Mouse (Mus musculus): Measurements from ENCODE around the gene Rbfox1. TPM values are rescaled to one million over a fixed set of nuclear protein-coding genes. Genes with fewer than 3 reads are reported as not detected.

Rbfox1 gene
- polyA plus RNA-seq, 1 experiment = 98.9 TPM

DNA sequence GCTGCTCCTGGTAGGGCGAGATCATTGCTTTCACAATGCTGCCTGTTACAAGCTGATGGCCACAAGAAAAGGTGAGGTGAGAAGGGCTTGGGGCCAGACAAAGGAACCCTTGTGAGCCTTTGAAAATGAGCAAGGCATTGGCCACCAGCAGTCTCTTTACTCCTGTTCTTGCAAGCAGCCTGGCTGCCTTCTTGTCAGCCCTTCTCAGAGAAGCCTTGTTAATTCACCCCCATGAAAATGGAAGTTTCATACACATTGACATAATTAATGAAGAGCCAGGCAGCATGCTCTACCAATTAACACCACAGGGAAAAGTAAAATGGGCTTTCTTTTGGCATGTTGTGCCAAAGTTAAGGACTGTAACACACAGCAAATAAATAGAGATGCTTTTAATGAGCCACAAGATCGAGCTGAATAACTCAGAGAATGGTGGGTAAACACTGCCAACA is 1076.8 kb downstream of the Rbfox1 start:
- peak; percentile 95 for DNase-seq (ENCODE audit: low read depth)
- TF ChIP-seq CTCF (IDR thresholded peaks at IDR 0.05; ENCODE audit: borderline replicate concordance, extremely low read depth, insufficient read depth, insufficient read length) = no peak

DNA sequence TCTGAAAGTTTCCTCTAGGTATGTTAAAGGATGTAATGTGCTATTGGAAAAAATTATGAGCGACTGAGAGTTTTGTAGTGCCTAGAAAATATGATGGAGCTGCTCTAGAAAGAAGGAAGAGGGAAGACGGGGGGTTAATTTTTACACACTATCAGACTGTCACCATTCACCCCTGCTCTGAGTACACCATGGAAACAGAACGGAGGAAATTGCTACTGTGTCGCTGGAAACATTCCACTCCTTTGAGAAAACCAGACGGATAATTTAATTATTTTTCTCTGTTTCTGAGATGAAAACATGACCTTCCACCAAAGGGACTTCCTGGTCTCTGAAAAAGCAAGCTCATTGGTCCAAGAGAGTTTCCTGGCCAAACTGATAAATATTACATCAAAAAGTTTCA is 1077.4 kb downstream of the Rbfox1 start:
- TF ChIP-seq CTCF (IDR thresholded peaks at IDR 0.05; ENCODE audit: borderline replicate concordance, extremely low read depth, insufficient read depth, insufficient read length) = no peak
- TF ChIP-seq POLR2A (IDR thresholded peaks at IDR 0.05; ENCODE audit: borderline replicate concordance, extremely low read depth, insufficient read depth, insufficient read length, poor library complexity, severe bottlenecking) = no peak
- peak; percentile 37 for DNase-seq (ENCODE audit: low read depth)

DNA sequence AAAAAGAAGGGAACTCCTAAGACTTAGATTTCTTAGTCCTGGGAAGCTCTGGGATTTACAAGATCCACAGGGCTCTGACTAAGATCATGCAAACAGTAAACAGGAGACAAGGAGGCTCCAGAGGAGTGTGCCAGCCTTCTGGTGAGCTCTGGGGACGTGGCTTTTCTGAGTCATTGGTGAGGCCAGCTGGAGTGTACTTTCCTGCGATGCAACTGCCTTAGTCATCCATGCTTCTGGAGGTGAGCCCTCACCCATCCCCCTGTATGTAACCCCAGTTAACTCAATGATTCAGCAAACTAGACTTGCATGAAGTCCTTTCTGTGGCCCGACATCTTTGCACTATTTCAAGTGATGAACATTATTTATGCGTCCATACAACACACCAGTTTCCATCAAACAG is 1078.4 kb downstream of the Rbfox1 start:
- no peak for TF ChIP-seq CTCF (IDR thresholded peaks at IDR 0.05; ENCODE audit: borderline replicate concordance, extremely low read depth, insufficient read depth, insufficient read length)
- no peak for TF ChIP-seq POLR2A (IDR thresholded peaks at IDR 0.05; ENCODE audit: borderline replicate concordance, extremely low read depth, insufficient read depth, insufficient read length, poor library complexity, severe bottlenecking)
- DNase-seq (ENCODE audit: low read depth) = no peak

DNA sequence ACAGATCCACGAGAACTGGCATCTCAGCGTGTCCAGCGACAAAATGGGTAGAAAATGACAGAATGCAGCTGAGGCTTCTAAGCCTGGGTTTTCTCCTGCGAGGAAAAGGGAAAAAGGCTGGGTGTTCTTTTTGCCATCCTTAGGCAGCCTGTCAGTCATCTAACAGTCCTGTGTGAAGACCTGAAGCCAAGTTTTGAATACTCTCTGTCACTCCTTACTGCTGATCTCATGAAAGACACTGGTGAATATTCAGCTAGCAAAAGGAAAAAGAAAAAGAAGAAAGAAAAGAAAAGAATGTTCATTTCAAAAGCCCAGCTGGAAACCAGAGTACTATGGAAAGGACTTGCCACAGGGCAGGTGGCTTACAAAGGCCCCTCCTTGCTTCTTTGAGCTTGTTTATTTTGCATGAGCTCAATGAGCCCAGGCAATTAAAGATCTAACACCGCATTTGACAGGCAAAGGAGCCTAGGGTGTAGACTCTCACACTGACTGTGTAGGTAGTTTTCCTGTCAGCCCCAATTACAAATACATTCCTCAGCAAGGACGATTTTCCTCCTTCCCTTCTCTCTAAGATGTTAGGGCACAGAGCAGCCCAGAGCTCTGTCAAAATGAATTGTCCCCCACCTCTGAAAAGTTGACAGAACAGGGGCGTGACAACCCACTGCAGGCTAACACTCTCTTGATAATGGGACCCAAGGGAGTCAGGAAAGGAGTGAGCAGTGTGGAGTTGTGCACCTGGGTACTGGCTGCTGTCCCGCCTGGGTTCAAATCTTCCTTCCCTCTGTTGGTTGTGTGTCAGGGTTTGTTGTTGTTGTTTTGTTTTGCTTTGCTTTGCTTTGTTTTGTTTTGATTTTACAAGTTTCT is 1079.8 kb downstream of the Rbfox1 start:
- TF ChIP-seq POLR2A (IDR thresholded peaks at IDR 0.05; ENCODE audit: borderline replicate concordance, extremely low read depth, insufficient read depth, insufficient read length, poor library complexity, severe bottlenecking) (no peak), CTCF (IDR thresholded peaks at IDR 0.05; ENCODE audit: borderline replicate concordance, extremely low read depth, insufficient read depth, insufficient read length) (no peak)
- peak; percentile 88 for DNase-seq (ENCODE audit: low read depth)

DNA sequence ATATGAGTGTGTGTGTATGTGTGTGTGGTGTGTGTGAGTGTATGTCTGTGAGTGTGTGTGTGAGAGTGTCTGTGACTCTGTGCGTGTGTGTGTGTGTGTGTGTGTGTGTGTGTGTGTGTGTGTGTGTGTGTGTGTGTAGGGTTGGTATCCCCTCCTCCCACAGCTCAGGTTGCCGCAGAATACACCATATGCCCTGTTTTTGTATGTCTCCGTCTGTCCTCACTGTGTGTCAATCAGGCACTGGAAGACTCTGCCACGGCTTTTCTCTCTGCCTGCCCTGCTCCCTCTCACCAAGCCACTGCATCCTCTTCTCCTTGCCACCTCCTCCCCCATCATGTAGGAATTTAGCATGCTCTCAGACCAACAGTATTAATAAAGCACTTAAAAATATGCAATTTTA is 1084.8 kb downstream of the Rbfox1 start:
- peak; percentile 41 for DNase-seq (ENCODE audit: low read depth)
- TF ChIP-seq POLR2A (IDR thresholded peaks at IDR 0.05; ENCODE audit: borderline replicate concordance, extremely low read depth, insufficient read depth, insufficient read length, poor library complexity, severe bottlenecking) (no peak), CTCF (IDR thresholded peaks at IDR 0.05; ENCODE audit: borderline replicate concordance, extremely low read depth, insufficient read depth, insufficient read length) (no peak)

DNA sequence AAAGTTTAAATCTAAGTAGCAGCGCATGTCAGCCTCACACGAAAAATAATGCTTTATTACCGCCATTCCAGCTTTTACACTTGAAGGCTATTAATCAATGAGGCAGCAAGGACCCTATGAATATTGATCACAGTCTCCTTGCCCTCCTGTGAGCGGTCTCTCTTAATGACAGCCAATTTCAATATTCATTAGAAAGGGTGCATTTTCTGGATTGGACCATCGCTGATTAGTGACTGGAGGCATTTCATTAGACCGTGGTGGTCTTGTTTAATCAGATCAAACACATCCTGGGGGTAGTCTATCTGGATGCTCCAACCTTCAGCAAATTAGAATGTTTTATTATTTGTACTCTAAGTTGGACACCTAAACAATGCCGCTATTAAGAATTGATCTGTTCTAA is 1091.2 kb downstream of the Rbfox1 start:
- no peak for TF ChIP-seq POLR2A (IDR thresholded peaks at IDR 0.05; ENCODE audit: borderline replicate concordance, extremely low read depth, insufficient read depth, insufficient read length, poor library complexity, severe bottlenecking)
- peak; percentile 23 for DNase-seq (ENCODE audit: low read depth)

DNA sequence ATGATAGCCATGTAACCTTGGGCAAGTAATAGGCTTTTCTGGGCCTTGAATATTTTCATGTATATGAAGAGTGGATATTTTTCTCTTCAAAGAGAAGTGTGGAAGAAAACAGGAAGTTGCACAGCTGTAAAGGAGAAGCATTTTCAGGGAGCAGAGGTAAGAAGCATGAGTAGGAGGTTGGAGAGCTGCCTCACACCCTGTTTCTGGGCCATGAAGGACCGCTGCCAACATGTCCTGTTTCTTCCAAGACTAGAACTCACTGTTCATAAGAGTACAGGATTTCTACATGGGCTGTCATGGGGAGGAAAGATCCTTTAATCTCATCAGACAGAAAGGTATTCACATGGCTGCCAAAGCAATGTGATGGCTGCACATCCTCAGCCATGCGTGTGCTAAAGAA is 1098.8 kb downstream of the Rbfox1 start:
- DNase-seq (ENCODE audit: low read depth) = no peak
- TF ChIP-seq CTCF (IDR thresholded peaks at IDR 0.05; ENCODE audit: borderline replicate concordance, extremely low read depth, insufficient read depth, insufficient read length) (no peak), POLR2A (IDR thresholded peaks at IDR 0.05; ENCODE audit: borderline replicate concordance, extremely low read depth, insufficient read depth, insufficient read length, poor library complexity, severe bottlenecking) (no peak)

DNA sequence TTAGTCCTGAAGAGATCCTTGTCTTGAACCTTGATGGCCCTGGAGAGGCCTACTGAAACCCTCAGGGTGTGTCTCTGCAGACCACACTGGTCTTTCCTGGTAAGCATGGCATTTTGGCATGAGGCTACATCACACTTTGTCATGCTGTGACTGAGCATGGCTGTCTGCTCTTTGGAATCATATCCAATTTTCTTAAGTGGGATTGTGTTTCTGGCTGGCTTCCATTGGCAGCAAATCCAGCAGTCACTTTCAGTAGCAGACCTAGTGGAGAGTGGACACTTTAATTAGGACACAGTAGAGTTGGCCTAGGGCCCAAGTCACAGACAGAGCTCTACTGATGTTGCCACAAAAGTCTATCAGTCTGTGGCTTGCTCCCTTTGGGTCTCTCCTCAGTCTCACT is 1100.9 kb downstream of the Rbfox1 start:
- DNase-seq (ENCODE audit: low read depth) = peak; percentile 83
- TF ChIP-seq CTCF (IDR thresholded peaks at IDR 0.05; ENCODE audit: borderline replicate concordance, extremely low read depth, insufficient read depth, insufficient read length) (no peak), POLR2A (IDR thresholded peaks at IDR 0.05; ENCODE audit: borderline replicate concordance, extremely low read depth, insufficient read depth, insufficient read length, poor library complexity, severe bottlenecking) (no peak)

DNA sequence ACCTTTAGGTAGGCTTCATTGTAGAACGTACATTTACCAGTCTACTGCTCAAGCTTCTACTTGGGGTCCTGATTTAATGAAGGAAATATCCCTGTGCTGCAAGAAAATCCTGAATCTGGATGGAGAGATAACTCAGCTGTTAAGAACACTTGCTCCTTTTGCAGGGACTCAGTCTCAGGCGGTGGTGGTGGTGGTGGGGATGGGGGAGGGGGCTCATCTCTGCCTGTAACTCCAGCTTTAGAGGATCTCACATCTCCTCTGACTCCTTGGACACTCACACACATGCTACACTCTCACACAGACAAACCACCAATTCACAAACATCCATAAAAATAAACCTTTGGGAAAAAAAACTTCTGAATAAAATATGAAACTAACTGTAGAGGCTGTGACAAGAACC is 1101.3 kb downstream of the Rbfox1 start:
- DNase-seq (ENCODE audit: low read depth) = no peak
- TF ChIP-seq POLR2A (IDR thresholded peaks at IDR 0.05; ENCODE audit: borderline replicate concordance, extremely low read depth, insufficient read depth, insufficient read length, poor library complexity, severe bottlenecking) = no peak

DNA sequence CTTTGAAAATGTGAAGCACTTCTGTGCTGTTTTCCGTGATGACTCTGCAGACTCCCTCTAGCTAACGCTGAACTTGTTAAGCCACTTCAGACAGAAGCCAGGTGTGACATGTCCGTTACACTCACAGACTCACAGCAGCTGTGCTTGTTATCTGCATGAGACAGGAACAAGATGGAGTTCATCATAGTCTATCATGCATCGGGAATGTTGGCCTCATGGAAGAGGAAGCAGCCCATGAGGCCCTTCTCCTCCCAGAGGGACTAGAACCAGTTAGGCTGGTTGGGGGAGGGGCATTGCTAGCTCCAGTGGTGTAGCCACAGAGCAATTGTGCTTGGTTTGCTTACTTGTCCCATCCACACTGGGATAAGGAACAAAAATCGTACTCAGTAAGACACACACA is 1107.1 kb downstream of the Rbfox1 start:
- TF ChIP-seq POLR2A (IDR thresholded peaks at IDR 0.05; ENCODE audit: borderline replicate concordance, extremely low read depth, insufficient read depth, insufficient read length, poor library complexity, severe bottlenecking) (no peak), CTCF (IDR thresholded peaks at IDR 0.05; ENCODE audit: borderline replicate concordance, extremely low read depth, insufficient read depth, insufficient read length) (no peak)

DNA sequence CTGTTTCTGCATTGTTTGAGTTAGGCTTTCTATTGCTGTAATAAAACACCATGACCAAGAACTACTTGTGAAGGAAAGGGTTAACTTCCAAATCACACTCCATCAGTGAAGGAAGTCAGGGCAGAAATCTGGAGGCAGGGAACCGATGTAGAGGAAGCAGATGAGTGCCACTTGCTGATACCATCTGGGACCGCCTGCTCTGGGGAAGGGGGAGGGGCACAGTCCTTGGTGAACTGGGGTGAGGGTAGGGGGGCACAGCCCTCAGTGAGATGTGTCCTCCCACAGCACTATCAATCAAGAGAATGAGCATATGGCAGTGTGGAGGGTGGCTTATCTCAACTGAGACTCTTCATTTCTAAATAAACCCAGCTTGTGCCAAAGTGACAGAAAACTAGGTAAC is 1108.0 kb downstream of the Rbfox1 start:
- DNase-seq (ENCODE audit: low read depth) = peak; percentile 62
- TF ChIP-seq CTCF (IDR thresholded peaks at IDR 0.05; ENCODE audit: borderline replicate concordance, extremely low read depth, insufficient read depth, insufficient read length) (no peak), POLR2A (IDR thresholded peaks at IDR 0.05; ENCODE audit: borderline replicate concordance, extremely low read depth, insufficient read depth, insufficient read length, poor library complexity, severe bottlenecking) (no peak)

More for the DNA sequence above, 1107.1 kb downstream of the Rbfox1 start:
- DNase-seq (ENCODE audit: low read depth) = no peak

DNA sequence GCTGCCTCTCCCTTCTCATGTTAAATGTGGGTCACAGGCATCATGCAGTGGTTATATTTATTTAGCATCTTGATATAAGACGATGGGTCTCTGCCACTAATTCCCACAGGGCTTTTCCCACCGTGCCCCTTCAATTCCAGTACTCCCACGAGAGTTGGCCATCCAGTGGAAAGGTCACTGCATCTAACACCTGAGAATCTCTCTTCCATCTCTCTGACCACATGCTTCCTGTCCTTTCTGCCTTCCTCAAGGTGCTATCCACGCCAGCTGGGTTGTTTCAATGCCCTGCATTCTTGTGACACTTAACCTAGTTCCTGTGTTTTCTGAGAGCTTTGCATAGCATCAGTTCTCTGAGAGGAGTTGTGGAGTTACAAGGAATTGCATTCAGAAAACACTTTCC is 1112.0 kb downstream of the Rbfox1 start:
- DNase-seq (ENCODE audit: low read depth) = no peak
- TF ChIP-seq CTCF (IDR thresholded peaks at IDR 0.05; ENCODE audit: borderline replicate concordance, extremely low read depth, insufficient read depth, insufficient read length) = no peak
- TF ChIP-seq POLR2A (IDR thresholded peaks at IDR 0.05; ENCODE audit: borderline replicate concordance, extremely low read depth, insufficient read depth, insufficient read length, poor library complexity, severe bottlenecking) = no peak

All from brain, embryonic 14.5 days (tissue).